In genomic region chr4:124135165-124135470, GRCm38 (mm10) we compare ENCODE assay signal across 9 mouse cellular contexts.
DNase-seq lines count a peak whose midpoint lies in the region; ATAC-seq and TF ChIP-seq lines count a peak whose summit lies in the region.
"Had no signal": no experiment of that assay in that cellular context is flagged by ENCODE, and none has a peak within 500 bp of the region (broad histone marks: within the 10 kb centered on the region; RNA-seq: fewer than 3 reads in every experiment).

No protein-coding gene starts in this region.

- no peak for TF ChIP-seq POLR2A in thymus, adult 2 months (IDR thresholded peaks at IDR 0.05; ENCODE audit: control insufficient read depth, extremely low read depth, insufficient read depth, low read length, poor library complexity)

- no peak overlapping the region for H3K4me2 ChIP-seq in midbrain, embryonic 13.5 days (replicated peaks)
- H3K4me2 ChIP-seq: lung, embryonic 14.5 days had no signal

- H3K36me3 ChIP-seq in midbrain, embryonic 13.5 days: no peaks in the 10 kb centered on the region
- no peaks in the 10 kb centered on the region for H3K36me3 ChIP-seq in midbrain, embryonic 10.5 days
- H3K36me3 ChIP-seq in thymus, adult 2 months (ENCODE audit: control insufficient read depth, insufficient read depth, low read length): no peaks in the 10 kb centered on the region

- H3K4me3 ChIP-seq in midbrain, embryonic 13.5 days (replicated peaks): no peak overlapping the region
- no peak overlapping the region for H3K4me3 ChIP-seq in midbrain, embryonic 10.5 days
- H3K4me3 ChIP-seq in thymus, adult 2 months (ENCODE audit: control insufficient read depth, insufficient read depth, low read length): no peak overlapping the region

- H3K9me3 ChIP-seq in midbrain, embryonic 13.5 days: no peaks in the 10 kb centered on the region
- H3K9me3 ChIP-seq in midbrain, embryonic 10.5 days (replicated peaks): no peaks in the 10 kb centered on the region

- peaks cover 3% of the 10 kb centered on the region; the same call in 1 of the 2 replicates for H3K4me1 ChIP-seq in midbrain, embryonic 13.5 days (replicated peaks)
- H3K4me1 ChIP-seq in midbrain, embryonic 10.5 days: no peaks in the 10 kb centered on the region; the same call in 1 of the 2 replicates
- H3K4me1 ChIP-seq in thymus, adult 2 months (replicated peaks; ENCODE audit: control insufficient read depth, insufficient read depth, low read length): no peaks in the 10 kb centered on the region

- peaks cover 7% of the 10 kb centered on the region for H3K27me3 ChIP-seq in midbrain, embryonic 13.5 days
- H3K27me3 ChIP-seq in midbrain, embryonic 10.5 days (ENCODE audit: low read depth, poor library complexity, severe bottlenecking): peaks cover 7% of the 10 kb centered on the region
- no peaks in the 10 kb centered on the region for H3K27me3 ChIP-seq in thymus, adult 2 months (ENCODE audit: control insufficient read depth, insufficient read depth, low read length)

- no peak overlapping the region for H3K27ac ChIP-seq in midbrain, embryonic 13.5 days
- no peak overlapping the region for H3K27ac ChIP-seq in midbrain, embryonic 10.5 days (replicated peaks)
- no peak overlapping the region for H3K27ac ChIP-seq in thymus, adult 2 months (ENCODE audit: control insufficient read depth, insufficient read depth, low read length)

- DNase-seq in midbrain, embryonic 10.5 days (ENCODE audit: low spot score): no peak
- DNase-seq in frontal cortex, postnatal 10 days (ENCODE audit: low spot score in 2 of 2): peak; percentile 21 to 33
- DNase-seq in kidney, postnatal 10 days: peak; percentile 43
- DNase-seq in ovary, postnatal 14 days (ENCODE audit: low spot score): peak; percentile 18
- DNase-seq in thymus, adult 2 months: no peak
- no peak for DNase-seq in thymus, postnatal 14 days
- DNase-seq in lung, postnatal 25 days (ENCODE audit: low spot score): no peak
- DNase-seq: lung, embryonic 14.5 days had no signal

- 0 out of 2 replicates have a peak, but pooled peaks have one; percentile 24 for ATAC-seq in midbrain, embryonic 13.5 days

- H3K9ac ChIP-seq in midbrain, embryonic 13.5 days (replicated peaks): no peak overlapping the region
- H3K9ac ChIP-seq: lung, embryonic 14.5 days had no signal

- 59% methylated on average over 6 of the region's 6 CpGs for WGBS in midbrain, embryonic 13.5 days
- 74% methylated on average over 6 of the region's 6 CpGs for WGBS in midbrain, embryonic 10.5 days
- WGBS in thymus, adult 2 months: 85% methylated on average over 6 of the region's 6 CpGs

- TF ChIP-seq CTCF in thymus, adult 2 months (IDR thresholded peaks at IDR 0.05; ENCODE audit: borderline replicate concordance, control insufficient read depth, extremely low read depth, insufficient read depth, low read length, poor library complexity): no peak

Comparison
In these comparisons a context has a peak if more than half of its experiments do, and no peak if none do; other contexts are left out.
1. DNase-seq: peak in frontal cortex, postnatal 10 days (2 of 2), kidney, postnatal 10 days (single experiment) and ovary, postnatal 14 days (single experiment); none in midbrain, embryonic 10.5 days (single experiment), thymus, adult 2 months (single experiment), thymus, postnatal 14 days (single experiment) and lung, postnatal 25 days (single experiment).